Mouse (Mus musculus) mature B cell (primary cell): Measurements from ENCODE around the gene Tbc1d16.

Source experiments
- in situ Hi-C: fragments of 300-500 bp; cut with MboI; formaldehyde crosslinking; loops from 2 replicates; pipeline ENCODE4 v1.14.3; 2019

Tbc1d16 gene

GRCm38 (mm10) chr11:119143376-119144002 is 84.8 kb downstream of the Tbc1d16 start:
- in situ Hi-C loops: no loop called here

GRCm38 (mm10) chr11:119142615-119143014 is 85.7 kb downstream of the Tbc1d16 start:
- in situ Hi-C loops: no loop called here

GRCm38 (mm10) chr11:119139026-119139425 is 89.3 kb downstream of the Tbc1d16 start:
- in situ Hi-C loops: no loop called here

DNA sequence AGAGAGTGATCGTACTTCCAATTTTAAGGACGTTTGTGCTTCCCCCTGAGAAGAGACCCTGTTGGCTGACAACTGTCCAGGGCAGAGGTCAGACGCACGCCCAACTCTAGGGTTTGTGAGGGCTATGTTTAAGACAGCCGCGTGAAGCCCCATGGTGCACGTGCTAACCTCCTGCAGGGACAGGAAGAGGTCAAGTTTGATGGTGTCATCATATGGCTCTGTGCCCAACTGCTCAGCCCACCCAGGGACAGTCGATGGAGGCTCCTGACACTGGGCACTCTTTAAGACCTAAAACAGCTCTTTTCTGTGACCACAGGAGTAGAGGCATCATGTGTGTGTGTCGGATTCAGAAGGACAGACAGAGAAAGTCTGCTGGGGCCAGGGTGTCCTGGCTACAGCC is 90.1 kb downstream of the Tbc1d16 start:
- in situ Hi-C loops: no loop called here

- in situ Hi-C loops: no loop called here
Measured at GRCm38 (mm10) chr11:119134586-119134985, 93.7 kb downstream of the Tbc1d16 start.

DNA sequence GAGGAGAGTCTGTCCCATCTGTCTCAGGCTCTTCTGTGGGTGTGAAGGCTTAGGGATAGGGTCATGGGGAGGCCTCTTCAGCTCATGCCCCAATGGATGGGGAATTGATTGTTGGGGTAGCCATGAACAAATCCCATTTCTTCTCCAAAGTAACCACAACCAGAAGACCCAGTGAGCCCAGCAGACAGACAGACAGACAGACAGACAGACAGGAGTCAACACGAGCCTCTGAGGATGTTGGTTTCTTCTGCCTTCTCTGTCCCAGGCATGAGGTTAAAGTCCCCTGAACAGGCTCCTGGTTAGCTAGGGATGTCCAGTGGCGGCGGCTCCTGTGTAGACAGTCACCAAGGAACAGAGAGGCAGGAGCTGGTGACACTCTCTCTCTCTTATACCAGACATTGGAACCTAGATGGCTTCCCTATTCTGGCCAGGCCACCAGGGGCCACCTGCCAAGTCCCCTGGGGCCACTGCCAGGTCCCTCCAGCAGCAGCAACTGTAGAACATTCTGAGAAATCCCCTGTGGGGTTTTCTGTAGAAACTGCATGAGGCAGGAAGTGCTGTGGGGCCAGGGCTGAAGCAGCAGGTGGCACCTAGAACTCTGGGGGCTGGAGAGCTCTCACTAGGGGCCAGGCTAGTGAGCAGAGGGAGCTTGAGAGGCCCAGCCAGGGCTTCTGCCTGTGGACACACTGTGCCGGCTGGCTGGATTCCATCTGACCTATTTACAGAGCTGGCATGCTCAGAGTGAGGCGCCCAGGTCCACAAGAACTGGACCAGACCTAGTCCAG is 94.7 kb downstream of the Tbc1d16 start:
- in situ Hi-C loops: no loop called here

GRCm38 (mm10) chr11:119132198-119133035 is 95.9 kb downstream of the Tbc1d16 start:
- in situ Hi-C loops: no loop called here

- in situ Hi-C loops: no loop called here
Measured at GRCm38 (mm10) chr11:119130081-119130765, 98.1 kb downstream of the Tbc1d16 start.

DNA sequence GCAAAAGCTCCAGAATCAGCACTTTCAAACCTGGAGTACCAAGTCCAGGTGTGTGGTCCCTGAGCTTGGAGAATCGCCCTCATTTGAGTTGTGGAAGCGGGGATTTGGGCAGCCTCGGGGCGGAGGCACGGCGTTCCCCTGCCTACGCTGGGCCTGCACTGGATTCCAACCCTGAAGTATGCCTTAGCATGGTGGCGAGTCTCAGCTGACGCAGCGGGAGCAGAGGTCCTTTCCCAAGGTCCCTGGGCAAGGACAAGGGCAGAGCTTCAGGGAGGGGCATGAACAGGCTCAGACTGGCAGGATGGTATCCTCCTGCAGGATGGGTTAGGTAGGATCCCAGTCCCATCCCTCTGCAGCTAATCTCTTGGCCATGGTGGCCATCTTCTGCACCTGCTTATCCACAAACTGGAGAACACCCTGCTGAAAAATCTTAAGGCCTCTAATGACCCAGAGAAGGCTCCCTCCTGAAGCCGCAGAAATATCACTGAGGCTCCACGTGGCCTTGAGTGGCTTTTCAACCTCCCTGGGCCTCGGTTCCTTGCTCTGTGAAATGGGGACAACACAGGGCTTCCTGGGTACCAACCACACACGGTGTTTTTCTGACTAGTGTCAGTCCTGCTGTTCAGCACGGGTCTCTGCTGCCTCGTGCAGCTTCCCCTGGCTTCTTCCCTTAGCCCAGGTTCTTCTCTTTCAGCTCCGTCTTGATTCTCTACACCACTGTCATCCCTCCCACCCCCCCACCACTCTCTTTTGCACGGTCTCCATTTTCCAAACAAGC is 98.8 kb downstream of the Tbc1d16 start:
- in situ Hi-C loops: loop anchor here (5.0 kb wide), 1 partner anchor 37 kb away; no protein-coding TSS in a partner anchor

DNA sequence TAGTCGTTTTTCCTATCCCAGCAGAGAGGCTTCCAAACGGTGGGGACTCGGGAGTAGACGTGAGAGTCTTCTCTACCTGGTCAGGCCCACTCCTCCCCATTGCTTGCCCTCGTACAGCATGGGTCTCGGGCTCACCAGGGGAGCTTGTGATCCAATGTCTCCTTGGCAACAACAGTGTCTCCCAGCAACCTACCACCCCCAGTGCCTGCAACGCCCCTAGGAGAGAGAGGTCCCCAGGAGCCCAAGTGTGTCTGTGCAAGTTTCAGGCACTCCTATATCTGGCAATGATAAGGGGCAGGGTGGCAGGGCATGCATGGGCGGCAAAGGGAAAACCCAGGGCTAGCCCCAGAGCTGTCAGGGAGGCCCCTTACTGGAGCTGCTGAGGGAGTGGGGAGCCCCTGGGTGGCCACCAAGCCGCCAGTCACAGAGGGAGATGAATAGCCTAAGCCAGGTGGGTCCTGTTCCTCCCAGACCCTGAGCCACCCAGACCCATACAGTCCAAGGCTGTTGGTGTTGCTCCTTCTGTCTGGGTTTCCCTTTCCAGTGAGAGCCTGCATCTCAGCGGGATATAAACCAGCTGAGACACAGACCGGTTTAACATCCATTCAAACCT is 99.5 kb downstream of the Tbc1d16 start:
- in situ Hi-C loops: loop anchor here (5.0 kb wide), 1 partner anchor 36 kb away; no protein-coding TSS in a partner anchor

- in situ Hi-C loops: loop anchor here (5.0 kb wide), 1 partner anchor 36 kb away; no protein-coding TSS in a partner anchor
Measured at GRCm38 (mm10) chr11:119127686-119128473, 100.4 kb downstream of the Tbc1d16 start.

DNA sequence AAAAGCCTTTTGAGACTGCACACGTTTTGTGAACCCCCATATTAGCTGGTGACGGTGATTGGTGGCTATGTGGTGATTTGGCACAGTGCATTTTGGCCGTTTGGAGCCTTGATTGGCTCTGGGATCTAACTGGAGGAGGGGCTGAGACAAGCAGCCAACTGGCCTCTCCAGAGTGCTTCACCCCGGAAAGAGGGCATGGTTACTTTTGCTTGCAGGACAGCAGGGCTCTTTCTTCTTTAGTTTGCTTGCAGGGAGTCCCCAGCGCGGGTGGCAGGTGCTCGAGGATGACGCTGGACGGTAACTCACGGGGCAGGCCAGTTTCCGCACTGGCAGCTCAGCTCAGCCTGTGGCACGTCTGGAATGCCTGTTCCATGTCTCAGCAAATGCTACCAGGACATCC is 101.2 kb downstream of the Tbc1d16 start:
- in situ Hi-C loops: loop anchor here (5.0 kb wide), 1 partner anchor 35 kb away; no protein-coding TSS in a partner anchor

DNA sequence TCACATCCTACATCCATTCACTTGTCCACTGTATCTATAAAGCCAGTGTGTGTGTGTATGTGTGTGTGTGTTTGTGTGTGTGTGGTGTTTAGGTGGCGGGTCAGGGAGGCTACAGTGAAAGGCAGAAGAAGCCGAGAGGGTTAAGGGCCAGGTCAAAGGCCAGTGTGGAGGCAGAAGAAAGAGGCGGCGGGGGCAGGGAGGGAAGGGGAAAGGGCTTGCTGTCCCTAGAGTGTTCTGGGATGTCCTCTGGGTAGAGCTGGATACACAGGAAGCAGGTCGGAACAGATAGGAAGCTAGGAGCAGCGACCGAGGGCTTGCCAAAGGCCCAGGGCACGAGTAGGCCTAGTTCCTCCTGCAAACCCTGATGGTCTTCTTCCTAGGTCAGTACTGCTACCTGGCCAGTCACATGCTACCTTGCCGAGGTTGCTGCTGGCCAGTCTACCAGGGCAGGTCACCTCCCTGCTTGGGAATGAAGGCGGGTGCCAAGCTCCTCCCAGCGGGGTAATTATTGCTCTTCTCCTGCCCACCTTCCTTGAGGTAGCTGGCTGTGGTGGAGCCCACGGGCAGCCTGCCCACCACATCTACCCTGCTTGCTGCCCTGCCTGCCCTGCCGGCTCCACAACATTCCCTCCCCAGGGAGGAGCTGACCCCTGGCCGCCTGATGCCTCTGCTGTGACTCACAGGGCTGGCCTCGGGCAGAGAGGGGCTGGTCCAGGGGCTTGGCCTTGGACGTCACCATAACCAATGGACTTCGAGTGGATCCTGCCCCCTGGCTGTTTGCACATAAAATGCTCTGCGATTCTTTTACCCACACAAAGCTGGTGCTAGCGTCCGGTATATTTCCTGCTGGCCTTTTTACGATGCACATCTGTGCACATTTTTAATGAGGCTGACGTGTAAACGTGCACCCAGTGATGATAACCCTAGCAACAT is 102.1 kb downstream of the Tbc1d16 start:
- in situ Hi-C loops: loop anchor here (5.0 kb wide), 1 partner anchor 34 kb away; no protein-coding TSS in a partner anchor

DNA sequence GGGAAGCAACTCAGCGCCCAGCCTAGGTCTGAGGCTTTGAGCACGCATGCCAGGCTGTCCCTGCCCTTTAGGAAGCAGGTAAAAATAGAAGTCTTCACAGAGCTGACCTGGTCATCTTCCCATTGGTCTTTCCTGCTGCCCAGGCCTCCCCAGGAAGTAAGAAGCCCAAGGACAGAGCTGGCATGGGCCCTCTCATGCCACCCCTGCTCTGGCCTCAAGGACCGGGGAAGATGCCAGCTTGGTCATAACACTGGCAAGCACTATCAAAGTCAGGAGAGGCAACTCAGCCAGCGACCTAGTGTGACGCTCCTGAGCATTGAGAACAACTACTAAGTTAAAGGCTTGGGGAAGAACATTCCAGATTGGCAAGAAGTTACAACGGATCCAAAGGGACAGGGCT is 103.8 kb downstream of the Tbc1d16 start:
- in situ Hi-C loops: no loop called here

DNA sequence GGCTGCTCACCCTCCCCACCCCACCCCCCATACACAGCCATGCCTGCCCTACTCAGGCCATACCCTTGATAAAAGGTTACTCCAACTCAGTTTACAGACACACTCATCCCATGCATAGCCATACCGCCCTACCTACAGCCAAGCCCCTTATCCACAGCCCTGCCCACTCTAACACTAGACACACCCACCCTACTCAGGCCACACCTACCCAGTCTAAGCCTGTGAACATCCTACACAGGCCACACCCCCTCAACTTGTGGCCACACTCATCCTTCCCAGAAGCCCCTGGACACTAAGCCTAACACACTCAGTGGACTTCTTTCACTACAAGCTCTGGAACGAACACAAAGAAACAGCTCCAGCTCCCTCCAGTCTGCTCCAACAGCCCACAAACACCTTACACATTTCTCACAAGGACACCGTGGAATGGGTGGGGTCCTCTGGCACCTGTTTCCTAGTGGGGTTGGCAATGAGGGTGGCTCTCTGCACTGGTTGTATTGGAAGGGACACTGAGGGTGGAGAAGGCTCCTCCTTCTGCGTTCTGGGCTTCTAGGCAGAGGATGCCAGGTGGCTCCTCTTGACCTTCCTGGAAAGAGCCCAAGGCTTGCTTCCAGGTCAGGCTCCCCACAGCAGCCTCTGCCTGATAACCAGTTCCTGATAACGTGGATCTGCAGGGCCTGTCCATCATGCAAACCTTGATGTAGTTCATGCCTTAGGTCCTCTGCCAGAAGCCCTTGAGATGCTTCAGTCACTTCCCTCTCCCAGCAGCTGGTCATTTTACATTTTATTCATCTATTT is 104.6 kb downstream of the Tbc1d16 start:
- in situ Hi-C loops: no loop called here

GRCm38 (mm10) chr11:119122396-119122795 is 105.9 kb downstream of the Tbc1d16 start:
- in situ Hi-C loops: no loop called here

DNA sequence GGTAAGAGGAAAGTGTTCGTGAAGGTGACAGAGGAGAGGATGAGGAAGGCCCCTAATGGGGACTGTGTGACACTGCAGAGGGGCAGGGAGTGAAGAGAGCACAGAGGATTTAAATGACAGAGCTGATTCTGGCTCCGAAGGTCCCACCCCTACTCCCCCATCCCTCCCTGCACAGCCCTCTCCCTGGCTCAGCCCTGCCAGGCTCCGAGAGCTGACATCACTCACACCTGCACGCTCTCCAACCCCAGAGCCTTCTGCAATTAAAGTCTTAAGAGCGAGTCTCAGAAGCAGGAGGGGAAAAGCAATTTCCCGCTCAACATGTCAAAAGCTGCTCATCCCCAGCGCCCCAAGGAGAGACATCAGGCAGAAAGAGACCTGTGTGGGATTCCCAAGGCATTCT is 109.4 kb downstream of the Tbc1d16 start:
- in situ Hi-C loops: no loop called here

DNA sequence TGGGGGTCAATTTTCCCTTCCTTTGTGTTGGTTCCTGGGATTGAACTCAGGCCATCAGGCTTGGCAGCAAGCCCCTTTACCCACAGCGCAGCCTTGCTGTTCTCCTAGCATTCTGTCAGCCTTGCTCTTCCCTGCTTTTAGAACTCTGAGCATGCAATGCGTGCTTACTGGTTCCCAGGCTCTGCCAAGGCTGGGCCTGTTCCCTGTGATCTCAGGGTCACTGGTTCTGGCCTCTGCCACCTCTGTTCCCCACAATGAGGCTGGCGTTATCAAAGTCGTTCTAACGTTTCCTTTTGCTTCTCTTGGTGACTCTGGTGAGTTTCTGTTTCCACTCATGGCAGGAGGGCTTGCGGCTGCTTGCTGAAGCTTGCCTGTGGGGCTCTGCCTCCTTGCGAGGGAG is 110.4 kb downstream of the Tbc1d16 start:
- in situ Hi-C loops: no loop called here
